Mouse (Mus musculus): ENCODE measurements around the gene Ece1.

Gene Ece1

GRCm38 (mm10) chr4:137993821-137994561 lies 132.0 kb downstream of the Ece1 start:
- peak; percentile 52 for DNase-seq

GRCm38 (mm10) chr4:137994562-137995336 lies 132.7 kb downstream of the Ece1 start:
- no peak for DNase-seq

DNA sequence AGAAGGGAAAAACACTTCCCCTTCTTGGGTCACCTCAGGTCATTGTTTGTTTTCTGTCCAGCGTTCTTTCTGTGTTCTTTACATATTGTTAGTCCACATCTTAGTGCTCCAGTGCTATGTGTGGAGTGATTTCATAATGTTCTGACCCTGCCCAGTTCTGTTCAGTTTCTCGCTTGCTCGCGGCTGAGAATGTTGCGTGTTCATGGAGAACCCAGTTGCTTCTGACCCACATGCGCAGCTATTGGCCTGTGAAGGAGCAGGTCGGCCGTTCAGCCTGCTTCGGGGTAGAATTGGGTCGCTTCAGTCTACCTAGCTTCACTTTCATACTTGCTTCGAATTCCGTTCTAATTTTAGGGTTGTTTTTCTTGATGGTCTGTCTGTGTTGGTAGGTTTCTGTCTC lies 133.4 kb downstream of the Ece1 start:
- DNase-seq: no peak

- DNase-seq: no peak
Observed at GRCm38 (mm10) chr4:137998232-137998631, 136.2 kb downstream of the Ece1 start.

DNA sequence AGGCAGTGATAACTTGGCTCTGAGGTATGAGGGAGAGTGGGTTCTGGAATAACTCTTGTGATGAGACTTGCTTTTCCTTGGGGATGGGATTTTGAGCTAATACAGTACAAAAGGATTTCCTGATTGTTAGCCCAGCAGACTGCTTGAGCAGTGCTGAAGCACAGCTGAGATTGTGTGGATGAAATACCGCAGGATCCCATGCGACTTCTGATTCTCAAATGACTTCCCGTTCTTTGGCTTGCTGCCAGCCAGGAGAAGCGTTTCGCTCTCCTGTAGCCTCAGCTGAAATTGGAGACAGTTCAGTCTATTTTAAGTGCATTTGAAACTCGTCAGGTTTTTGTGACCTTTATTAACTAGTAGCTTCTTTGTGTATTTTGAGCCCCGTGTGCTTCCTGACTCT lies 138.6 kb downstream of the Ece1 start:
- peak; percentile 33 for DNase-seq

DNA sequence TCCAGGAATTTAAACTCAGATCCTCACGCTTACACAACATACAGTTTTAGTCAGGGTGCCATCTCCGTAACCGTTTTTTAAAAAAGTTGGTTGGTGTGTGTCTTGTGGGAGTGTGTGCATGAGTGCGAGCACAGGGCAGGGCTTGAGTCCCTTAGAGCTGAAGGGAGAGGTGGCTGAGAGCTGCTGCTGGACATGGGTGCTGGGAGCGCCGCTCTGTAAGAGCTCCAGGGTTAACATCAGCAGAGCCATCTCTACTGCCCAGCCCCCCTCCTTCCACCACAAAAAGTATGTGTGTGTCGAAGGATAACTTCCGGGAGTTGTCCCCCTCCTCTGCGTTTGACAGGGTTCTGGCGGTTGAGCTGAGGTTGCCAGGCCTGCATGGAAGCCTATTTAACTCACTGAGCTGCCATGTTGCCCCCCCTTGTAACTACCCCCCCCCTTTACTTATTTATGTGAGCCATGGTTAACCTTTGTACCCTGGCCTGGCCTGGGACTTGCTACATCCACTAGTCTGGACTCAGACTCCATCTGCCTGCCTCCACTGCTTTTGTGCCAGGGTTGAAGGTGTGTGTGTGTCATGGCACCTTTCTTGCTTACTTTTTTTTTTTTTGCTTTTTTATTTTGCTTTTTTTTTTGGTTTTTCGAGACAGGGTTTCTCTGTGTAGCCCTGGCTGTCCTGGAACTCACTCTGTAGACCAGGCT lies 142.0 kb downstream of the Ece1 start:
- no peak for DNase-seq

DNA sequence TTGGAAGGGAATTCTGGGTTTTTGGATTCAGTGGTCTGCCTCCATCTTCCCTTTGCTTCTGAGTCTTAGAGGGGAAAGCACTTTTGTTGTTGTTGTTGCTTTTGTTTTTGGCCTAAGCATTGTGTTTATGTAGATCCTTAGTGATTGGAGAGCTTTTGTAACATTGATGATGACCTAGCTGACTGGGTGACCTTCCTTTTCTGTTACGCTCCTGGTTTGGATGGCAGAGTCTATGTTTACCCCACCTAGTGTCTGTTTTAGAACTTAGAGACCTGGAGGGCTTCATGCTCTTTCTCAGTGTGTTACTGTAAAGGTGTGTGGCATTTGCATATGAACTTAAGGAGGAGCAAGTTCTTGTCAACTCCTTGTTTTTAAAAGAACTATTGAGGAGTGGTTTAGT lies 143.7 kb downstream of the Ece1 start:
- no peak for DNase-seq

DNA sequence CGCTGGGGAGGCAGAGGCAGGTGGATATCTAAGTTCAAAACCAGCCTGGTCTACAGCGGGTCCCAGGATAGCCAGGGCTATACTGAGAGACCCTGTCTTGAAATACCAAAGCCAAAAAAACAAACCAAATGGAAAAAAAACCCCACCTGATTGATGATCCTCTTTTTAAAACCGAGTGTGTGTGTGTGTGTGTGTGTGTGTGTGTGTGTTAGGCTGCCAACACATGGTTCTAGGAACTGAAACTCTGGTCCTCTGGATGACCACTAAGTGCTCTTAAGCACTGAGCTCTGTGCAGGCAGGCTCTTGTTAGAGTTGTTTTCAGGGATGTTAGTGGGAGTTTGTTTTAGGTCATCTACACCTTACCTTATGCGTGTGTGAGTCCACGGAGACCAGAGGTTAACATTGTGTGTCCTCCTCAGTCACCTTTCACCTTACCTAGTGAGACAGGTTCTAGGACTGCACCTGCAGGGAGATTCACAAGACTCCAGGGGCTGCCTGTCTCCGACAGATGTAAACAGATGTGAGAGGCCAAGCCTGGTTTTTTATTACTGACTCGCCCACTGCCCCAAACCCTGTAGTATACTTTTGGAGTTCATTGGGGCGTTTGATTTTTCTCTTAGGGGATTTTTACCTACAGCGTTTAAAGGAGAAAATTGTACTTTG lies 145.0 kb downstream of the Ece1 start:
- no peak for DNase-seq

- no peak for DNase-seq
Observed at GRCm38 (mm10) chr4:138008646-138009045, 146.6 kb downstream of the Ece1 start.

DNA sequence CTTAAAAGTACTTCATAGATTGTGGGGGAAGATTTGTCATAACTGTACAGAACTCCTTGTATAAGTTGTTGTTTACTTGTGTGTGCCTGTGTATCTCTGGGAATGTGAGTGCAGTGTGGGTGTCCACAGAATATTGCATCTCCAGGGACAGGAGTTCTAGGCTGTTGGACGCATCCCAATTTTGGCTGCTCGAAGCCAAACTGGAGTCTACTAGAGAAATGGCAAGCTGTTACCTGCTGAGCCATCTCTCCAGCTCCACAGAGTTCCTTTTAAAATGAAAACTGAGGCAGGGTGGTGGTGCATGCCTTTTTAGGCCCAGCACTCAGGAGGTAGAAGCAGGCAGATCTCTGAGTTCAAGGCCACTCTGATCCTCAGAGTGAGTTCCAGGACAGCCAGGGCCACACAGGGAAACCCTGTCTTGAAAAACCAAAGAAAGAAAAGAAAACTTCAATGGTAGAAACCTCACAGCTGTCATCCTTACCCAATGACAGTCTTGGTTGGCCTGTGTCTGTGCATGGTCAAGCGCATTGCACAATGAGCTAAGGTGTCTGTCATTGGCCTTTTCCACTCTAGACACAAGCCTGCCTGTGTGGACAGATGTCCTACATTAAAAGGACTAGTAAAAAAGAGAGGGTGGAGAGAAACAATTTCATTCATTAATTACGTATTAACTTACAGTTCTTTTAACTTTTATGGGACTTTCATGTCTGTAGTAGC lies 147.9 kb downstream of the Ece1 start:
- no peak for DNase-seq

DNA sequence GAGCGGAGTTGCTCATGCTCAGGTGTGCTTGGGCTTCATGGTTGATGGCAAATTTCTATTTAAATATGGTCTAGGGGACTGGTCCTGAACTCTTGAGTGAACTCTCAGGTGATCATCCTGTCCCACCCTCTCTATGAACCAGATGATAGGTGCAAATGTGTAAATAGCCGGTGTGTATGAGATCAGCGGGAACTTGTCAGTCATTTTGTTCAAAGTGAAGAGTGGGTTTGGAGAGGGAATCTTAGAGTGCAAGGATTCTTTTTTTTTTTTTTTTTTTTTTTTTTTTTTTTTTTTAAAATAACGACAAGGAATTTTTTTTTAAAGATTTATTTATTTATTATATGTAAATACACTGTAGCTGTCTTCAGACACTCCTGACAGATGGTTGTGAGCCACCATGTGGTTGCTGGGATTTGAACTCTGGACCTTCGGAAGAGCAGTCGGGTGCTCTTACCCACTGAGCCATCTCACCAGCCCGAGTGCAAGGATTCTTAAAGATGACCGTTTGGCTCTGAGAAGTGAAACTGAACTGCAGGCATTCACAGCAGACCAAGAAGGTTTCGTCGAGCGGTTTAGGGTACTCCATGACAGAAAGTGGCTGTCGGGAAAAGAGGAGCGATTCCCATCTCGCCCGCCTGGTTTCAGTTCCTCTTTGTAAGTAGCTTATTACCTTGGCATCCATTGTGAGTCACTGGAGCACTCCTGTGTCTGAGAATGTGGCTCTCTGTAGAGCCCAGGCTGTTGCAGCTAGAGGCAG lies 151.9 kb downstream of the Ece1 start:
- DNase-seq: no peak
